31 mouse cellular contexts compared by ENCODE assay signal in genomic region chr6:86474072-86474471, GRCm38 (mm10). TPM values are rescaled to one million over a fixed set of nuclear protein-coding genes. Genes with fewer than 3 reads are reported as not detected.
A peak's percentile ranks its signal among the peaks of the same experiment; 100 is the strongest.
DNase-seq lines count a peak whose midpoint lies in the region; ATAC-seq and TF ChIP-seq lines count a peak whose summit lies in the region.
"Had no signal": no experiment of that assay in that cellular context is flagged by ENCODE, and none has a peak within 500 bp of the region (broad histone marks: within the 10 kb centered on the region; RNA-seq: fewer than 3 reads in every experiment).

No protein-coding gene starts in this region.

- no peak for TF ChIP-seq POLR2A in lung, adult 2 months (IDR thresholded peaks at IDR 0.05; ENCODE audit: borderline replicate concordance, extremely low read depth, low read depth, low read length)

- H3K36me3 ChIP-seq in forebrain, embryonic 10.5 days (replicated peaks) = peaks cover 18% of the 10 kb centered on the region
- 0 out of 2 replicates have a peak, but pooled peaks cover 5% of the 10 kb centered on the region for H3K36me3 ChIP-seq in forebrain, embryonic 16.5 days (ENCODE audit: control insufficient read depth, insufficient read depth)
- H3K36me3 ChIP-seq in heart, embryonic 14.5 days (ENCODE audit: control insufficient read depth, insufficient read depth, low read length) = peaks cover 9% of the 10 kb centered on the region
- H3K36me3 ChIP-seq in lung, embryonic 16.5 days (ENCODE audit: control insufficient read depth, insufficient read depth, low read length) = no peaks in the 10 kb centered on the region; the same call in 1 of the 2 replicates
- H3K36me3 ChIP-seq: stomach, embryonic 15.5 days had no signal

- H3K9ac ChIP-seq in forebrain, embryonic 16.5 days (replicated peaks; ENCODE audit: low read depth, low read length) = no peak overlapping the region
- no peak overlapping the region for H3K9ac ChIP-seq in heart, embryonic 14.5 days (ENCODE audit: low read length)
- H3K9ac ChIP-seq in lung, embryonic 16.5 days (ENCODE audit: low read length) = no peak overlapping the region
- H3K9ac ChIP-seq: embryonic facial prominence, embryonic 13.5 days; kidney, embryonic 15.5 days; limb, embryonic 13.5 days; stomach, embryonic 15.5 days had no signal

- H3K4me3 ChIP-seq in forebrain, embryonic 10.5 days = no peak overlapping the region
- H3K4me3 ChIP-seq in forebrain, embryonic 16.5 days (replicated peaks; ENCODE audit: low read length) = no peak overlapping the region
- H3K4me3 ChIP-seq in heart, embryonic 14.5 days (ENCODE audit: control insufficient read depth in 1 of 2, insufficient read depth in 1 of 2, low read depth in 1 of 2, low read length in 2 of 2) = no peak overlapping the region
- no peak overlapping the region for H3K4me3 ChIP-seq in lung, embryonic 16.5 days (ENCODE audit: low read length)
- H3K4me3 ChIP-seq in lung, adult 2 months (replicated peaks; ENCODE audit: extremely low read depth, low read depth, low read length) = no peak overlapping the region
- H3K4me3 ChIP-seq: embryonic facial prominence, embryonic 13.5 days; kidney, embryonic 15.5 days; limb, embryonic 13.5 days; midbrain, embryonic 13.5 days; stomach, embryonic 15.5 days had no signal

- intact Hi-C loops in heart, postnatal 10 days (cut with DNase I) = loop anchor here (5.0 kb wide), 1 partner anchor 198 kb away; no protein-coding TSS in a partner anchor

- DNase-seq in forebrain, embryonic 10.5 days (ENCODE audit: extremely low spot score, low spot score) = no peak
- no peak for DNase-seq in heart, postnatal 10 days
- DNase-seq in lung, adult 2 months = no peak
- DNase-seq in urinary bladder, postnatal 10 days (ENCODE audit: low spot score) = no peak
- DNase-seq: adrenal gland, postnatal 10 days; cerebellum, adult 8-10 months; cerebellum, postnatal 36 days; embryo, embryonic 11 days; gastrocnemius, postnatal 14 days; kidney, postnatal 4 days; lung, postnatal 10 days; thymus, adult 18-20 months; thymus, postnatal 36 days had no signal

- no peak overlapping the region for H3K4me2 ChIP-seq in forebrain, embryonic 16.5 days (ENCODE audit: low read length)
- no peak overlapping the region for H3K4me2 ChIP-seq in heart, embryonic 14.5 days (ENCODE audit: low read length)
- H3K4me2 ChIP-seq in lung, embryonic 16.5 days (ENCODE audit: low read depth, low read length) = no peak overlapping the region

- H3K4me1 ChIP-seq in forebrain, embryonic 10.5 days = peaks cover 42% of the 10 kb centered on the region
- peaks cover 16% of the 10 kb centered on the region for H3K4me1 ChIP-seq in forebrain, embryonic 16.5 days (replicated peaks; ENCODE audit: control insufficient read depth, insufficient read depth, low read length)
- H3K4me1 ChIP-seq in heart, embryonic 14.5 days (ENCODE audit: control insufficient read depth in 2 of 2, insufficient read depth in 2 of 2, low read length in 2 of 2) = peaks cover 28 to 41% of the 10 kb centered on the region in 2 experiments
- peaks cover 22% of the 10 kb centered on the region for H3K4me1 ChIP-seq in lung, embryonic 16.5 days (replicated peaks; ENCODE audit: control insufficient read depth, insufficient read depth, low read length)
- peaks cover 32% of the 10 kb centered on the region for H3K4me1 ChIP-seq in lung, adult 2 months (ENCODE audit: control insufficient read depth, insufficient read depth, low read length)

- 98% methylated on average over 5 of the region's 5 CpGs for WGBS in forebrain, embryonic 10.5 days
- WGBS in forebrain, embryonic 16.5 days = over 99% methylated on average over 5 of the region's 5 CpGs
- 91% methylated on average over 5 of the region's 5 CpGs for WGBS in heart, embryonic 14.5 days
- 92% methylated on average over 5 of the region's 5 CpGs for WGBS in lung, embryonic 16.5 days
- 93% methylated on average over 5 of the region's 5 CpGs for WGBS in lung, adult 2 months

- no peak for ATAC-seq in forebrain, embryonic 16.5 days
- ATAC-seq in heart, embryonic 14.5 days (ENCODE audit: insufficient number of reproducible peaks, insufficient read depth, low FRiP score, low read depth) = no peak
- no peak for ATAC-seq in lung, embryonic 16.5 days (ENCODE audit: low read depth)
- ATAC-seq: forebrain, embryonic 13.5 days; hindbrain, postnatal 0 days; intestine, postnatal 0 days; midbrain, embryonic 13.5 days had no signal

- no peaks in the 10 kb centered on the region for H3K27me3 ChIP-seq in forebrain, embryonic 10.5 days (ENCODE audit: poor library complexity, severe bottlenecking)
- H3K27me3 ChIP-seq in forebrain, embryonic 16.5 days (replicated peaks; ENCODE audit: control insufficient read depth, insufficient read depth, low read length) = no peaks in the 10 kb centered on the region
- no peaks in the 10 kb centered on the region for H3K27me3 ChIP-seq in heart, embryonic 14.5 days (ENCODE audit: control insufficient read depth, insufficient read depth, low read length)
- H3K27me3 ChIP-seq in lung, embryonic 16.5 days (ENCODE audit: control insufficient read depth, insufficient read depth, low read depth, low read length) = no peaks in the 10 kb centered on the region
- H3K27me3 ChIP-seq: embryonic facial prominence, embryonic 13.5 days; forebrain, embryonic 13.5 days; kidney, embryonic 15.5 days; limb, embryonic 13.5 days; midbrain, embryonic 13.5 days; stomach, embryonic 15.5 days had no signal

- H3K27ac ChIP-seq in forebrain, embryonic 10.5 days = peak overlapping the region; percentile 46; the same call in 1 of the 2 replicates
- no peak overlapping the region for H3K27ac ChIP-seq in forebrain, embryonic 16.5 days (ENCODE audit: low read length)
- H3K27ac ChIP-seq in heart, embryonic 14.5 days (replicated peaks in 1 of 2; ENCODE audit: control insufficient read depth in 1 of 2, insufficient read depth in 1 of 2, low read depth in 2 of 2, low read length in 2 of 2) = 0 out of 4 replicates have a peak overlapping the region, but pooled peaks have one; percentile 12 to 79
- H3K27ac ChIP-seq in lung, embryonic 16.5 days (ENCODE audit: low read length) = peak overlapping the region; percentile 58
- H3K27ac ChIP-seq: liver, embryonic 14.5 days had no signal

- TF ChIP-seq CTCF in lung, adult 2 months (IDR thresholded peaks at IDR 0.05; ENCODE audit: insufficient read depth, low read length) = no peak

- H3K9me3 ChIP-seq in forebrain, embryonic 10.5 days = no peaks in the 10 kb centered on the region
- H3K9me3 ChIP-seq in forebrain, embryonic 16.5 days (ENCODE audit: control insufficient read depth, low read length) = no peaks in the 10 kb centered on the region
- H3K9me3 ChIP-seq in heart, embryonic 14.5 days (ENCODE audit: control insufficient read depth, low read length) = no peaks in the 10 kb centered on the region
- H3K9me3 ChIP-seq in lung, embryonic 16.5 days (ENCODE audit: control insufficient read depth, low read length) = no peaks in the 10 kb centered on the region
- H3K9me3 ChIP-seq: embryonic facial prominence, embryonic 13.5 days; forebrain, embryonic 13.5 days; G1E; kidney, embryonic 15.5 days; limb, embryonic 13.5 days; midbrain, embryonic 13.5 days; stomach, embryonic 15.5 days had no signal

RNA-seq across cellular contexts. Expression of gene C87436, which starts 35.9 kb away (rescaled TPM):
- polyA plus RNA-seq in forebrain, embryonic 10.5 days (2016; fragmentation: Nextera tagmentation; extraction: Ambion mirVana) = 24.4 and 25.5 TPM in 2 replicates
- 34.2 and 36.0 TPM in 2 replicates for polyA plus RNA-seq in forebrain, embryonic 16.5 days (2015; fragmentation: Nextera tagmentation; extraction: Ambion mirVana)
- polyA plus RNA-seq in heart, embryonic 14.5 days (2014; fragmentation: Nextera tagmentation; extraction: Ambion mirVana) = 17.1 and 20.0 TPM in 2 replicates
- 10 to 100 TPM; 10.5 to 11.4 TPM for total RNA-seq in heart, postnatal 10 days (2021)
- 23.8 and 26.7 TPM in 2 replicates for polyA plus RNA-seq in lung, embryonic 16.5 days (2015; fragmentation: Nextera tagmentation; extraction: Ambion mirVana)
- 10.4 and 13.4 TPM in 2 replicates for polyA plus RNA-seq in lung, adult 2 months (2012; rRNA removed)

RNA-seq across cellular contexts. Expression of gene Gm44790, which starts 47.6 kb away (rescaled TPM):
- 0.83 TPM in 1 of 2 replicates, not detected in the other for polyA plus RNA-seq in forebrain, embryonic 10.5 days (2016; fragmentation: Nextera tagmentation; extraction: Ambion mirVana)
- not detected in 2 replicates for polyA plus RNA-seq in forebrain, embryonic 16.5 days (2015; fragmentation: Nextera tagmentation; extraction: Ambion mirVana)
- polyA plus RNA-seq in heart, embryonic 14.5 days (2014; fragmentation: Nextera tagmentation; extraction: Ambion mirVana) = not detected in 2 replicates
- under 1 TPM in 1 of 2 experiments, not detected in 1; 0.93 TPM for total RNA-seq in heart, postnatal 10 days (2021)
- not detected in 2 replicates for polyA plus RNA-seq in lung, embryonic 16.5 days (2015; fragmentation: Nextera tagmentation; extraction: Ambion mirVana)
- 6.9 and 9.6 TPM in 2 replicates for polyA plus RNA-seq in lung, adult 2 months (2012; rRNA removed)
- total RNA-seq: heart, adult 18-20 months; hindbrain, postnatal 0 days; left cerebral cortex, postnatal 25 days; neutrophil, adult 5-6 weeks had no signal
- polyA plus RNA-seq: embryonic facial prominence, embryonic 13.5 days; erythroblast, embryonic 14.5 days; hindbrain, embryonic 11.5 days; hindbrain, postnatal 0 days; intestine, postnatal 0 days; limb, embryonic 13.5 days; midbrain, embryonic 13.5 days; stomach, embryonic 15.5 days had no signal

RNA-seq across cellular contexts. Expression of gene Pcbp1, which starts 52.0 kb away (rescaled TPM):
- 305 and 358 TPM in 2 replicates for polyA plus RNA-seq in forebrain, embryonic 10.5 days (2016; fragmentation: Nextera tagmentation; extraction: Ambion mirVana)
- polyA plus RNA-seq in forebrain, embryonic 16.5 days (2015; fragmentation: Nextera tagmentation; extraction: Ambion mirVana) = 256 and 326 TPM in 2 replicates
- 297 and 312 TPM in 2 replicates for polyA plus RNA-seq in heart, embryonic 14.5 days (2014; fragmentation: Nextera tagmentation; extraction: Ambion mirVana)
- total RNA-seq in heart, postnatal 10 days (2021) = 100 to 1,000 TPM; 205 to 210 TPM
- 168 and 192 TPM in 2 replicates for polyA plus RNA-seq in lung, embryonic 16.5 days (2015; fragmentation: Nextera tagmentation; extraction: Ambion mirVana)
- 161 TPM in 2 replicates for polyA plus RNA-seq in lung, adult 2 months (2012; rRNA removed)
